Mouse (Mus musculus) ES-E14 (cell line): Measurements from ENCODE around the gene Tufm. TPM values are rescaled to one million over a fixed set of nuclear protein-coding genes. Genes with fewer than 3 reads are reported as not detected.

Experiments used
- DNase-seq: peaks from one replicate; pipeline ENCODE4 v3.0.0-alpha.2; 2013; ENCODE audit warnings: low read depth, low spot score
- H3K27ac ChIP-seq: 2 replicates; pipeline ENCODE4 v1.5.1; 2012; ENCODE audit warnings: low read depth, mild to moderate bottlenecking, low read length, moderate library complexity, mixed read lengths; ENCODE audit not compliant: poor library complexity, insufficient read depth, severe bottlenecking
- H3K36me3 ChIP-seq: 2 replicates; pipeline ENCODE4 v1.6.1; 2012; ENCODE audit warnings: mild to moderate bottlenecking, low read length, moderate library complexity, mixed read lengths; ENCODE audit not compliant: control insufficient read depth, poor library complexity, insufficient read depth, severe bottlenecking
- H3K4me1 ChIP-seq, 2 experiments: fragments of 150-350 bp in 1 of 2; sonication (generic) in 1 of 2; 2 replicates each; pipeline ENCODE4 v1.6.1; 2012; ENCODE audit warnings: low read length in 2 of 2, mild to moderate bottlenecking in 1 of 2, mixed read lengths in 1 of 2; ENCODE audit not compliant: control insufficient read depth in 2 of 2, insufficient read depth in 2 of 2, poor library complexity in 1 of 2
- H3K4me3 ChIP-seq, 2 experiments: fragments of 150-350 bp in 1 of 2; sonication (generic) in 1 of 2; 2 replicates each; pipeline ENCODE4 v1.5.1; 2012; ENCODE audit warnings: low read length in 2 of 2, low read depth in 1 of 2, mild to moderate bottlenecking in 1 of 2, mixed read lengths in 1 of 2; ENCODE audit not compliant: insufficient read depth in 1 of 2, poor library complexity in 1 of 2, severe bottlenecking in 1 of 2
- H3K9ac ChIP-seq: 2 replicates; pipeline ENCODE4 v1.6.1; 2012; ENCODE audit warnings: low read depth, mild to moderate bottlenecking, low read length, mixed read lengths; ENCODE audit not compliant: poor library complexity, insufficient read depth, severe bottlenecking
- H3K9me3 ChIP-seq: fragments of 150-350 bp; sonication (generic); 2 replicates; pipeline ENCODE4 v1.6.1; 2012; ENCODE audit warnings: low read depth, mild to moderate bottlenecking, low read length; ENCODE audit not compliant: control insufficient read depth, insufficient read depth
- CHD2 ChIP-seq: IDR thresholded peaks from 2 replicates; pipeline ENCODE4 v1.6.1; 2014; ENCODE audit warnings: mild to moderate bottlenecking, low read depth, low read length, inconsistent platforms
- HCFC1 ChIP-seq: IDR thresholded peaks from 2 replicates; pipeline ENCODE4 v1.6.1; 2012; ENCODE audit warnings: low read length, inconsistent platforms, borderline replicate concordance; ENCODE audit not compliant: insufficient read depth
- MAFK ChIP-seq: IDR thresholded peaks from 2 replicates; pipeline ENCODE4 v1.6.1; 2014; ENCODE audit warnings: mild to moderate bottlenecking, low read depth, low read length, inconsistent platforms; ENCODE audit not compliant: insufficient read depth
- ZC3H11A ChIP-seq: IDR thresholded peaks from 2 replicates; pipeline ENCODE4 v1.6.1; 2012; ENCODE audit warnings: low read depth, mild to moderate bottlenecking, inconsistent platforms, low read length, borderline replicate concordance
- ZNF384 ChIP-seq: IDR thresholded peaks from 2 replicates; pipeline ENCODE4 v1.6.1; 2012; ENCODE audit warnings: low read depth, low read length, inconsistent platforms
- in situ Hi-C, 2 experiments: fragments of 600-800 bp; cut with MboI; formaldehyde crosslinking; loops; one replicate each; pipeline ENCODE4 v1.15.1; 2025; ENCODE audit warnings: low sequenced_read_pairs in 2 of 2, inconsistent platforms in 1 of 2; ENCODE audit not compliant: unreplicated experiment in 2 of 2
- total RNA-seq: library from RNA; depleted of rRNA; stranded (reverse); fragments of 300-350 nt; gene quantifications from 2 replicates; pipeline ENCODE4 v1.2.3, GENCODE M21; 2012

Gene Tufm
- total RNA-seq, 1 experiment: 133 TPM

DNA sequence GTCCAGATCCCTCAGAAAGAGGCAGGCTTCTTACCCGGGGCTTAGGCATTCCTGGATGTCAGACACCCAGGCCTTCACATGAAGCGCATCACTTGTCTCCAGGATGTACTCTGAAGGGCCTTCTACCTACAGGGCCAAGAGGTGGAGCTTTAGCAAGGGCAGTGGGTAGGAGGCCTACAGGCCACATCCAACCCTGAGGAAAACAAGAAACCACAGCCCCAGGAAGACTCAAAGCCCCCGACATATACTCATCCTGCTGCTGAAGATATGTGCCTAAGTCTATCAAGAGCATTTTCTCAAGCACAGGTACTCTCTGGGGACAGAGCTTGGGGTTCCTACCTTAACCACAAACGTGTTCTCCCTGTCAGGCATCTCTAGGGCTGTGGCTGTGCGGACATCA lies 15.8 kb upstream of the Tufm start:
- TF ChIP-seq CHD2: no peak
- TF ChIP-seq MAFK: no peak
- no peak for TF ChIP-seq ZC3H11A
- no peak for TF ChIP-seq HCFC1
- TF ChIP-seq ZNF384: no peak
- Histone ChIP-seq H3K9me3 (no peaks in the 10 kb centered on the region), H3K4me3 (no peak overlapping the region), H3K27ac (no peak overlapping the region), H3K4me1 (peaks cover 2 to 11% of the 10 kb centered on the region in 2 experiments; a peak in 1 of 4 replicates), H3K9ac (no peak overlapping the region), H3K36me3 (peaks cover 53% of the 10 kb centered on the region)
- DNase-seq: no peak
- in situ Hi-C loops: no loop called here

GRCm38 (mm10) chr7:126471853-126472252 lies 15.3 kb upstream of the Tufm start:
- DNase-seq: no peak
- H3K9ac ChIP-seq: no peak overlapping the region
- in situ Hi-C loops: no loop called here
- no peak overlapping the region for H3K4me3 ChIP-seq
- peaks cover 2 to 11% of the 10 kb centered on the region in 2 experiments; a peak in 1 of 4 replicates for H3K4me1 ChIP-seq
- H3K36me3 ChIP-seq: peaks cover 51% of the 10 kb centered on the region
- no peaks in the 10 kb centered on the region for H3K9me3 ChIP-seq
- H3K27ac ChIP-seq: no peak overlapping the region
- TF ChIP-seq MAFK (no peak), ZC3H11A (no peak), CHD2 (no peak), HCFC1 (no peak), ZNF384 (no peak)

DNA sequence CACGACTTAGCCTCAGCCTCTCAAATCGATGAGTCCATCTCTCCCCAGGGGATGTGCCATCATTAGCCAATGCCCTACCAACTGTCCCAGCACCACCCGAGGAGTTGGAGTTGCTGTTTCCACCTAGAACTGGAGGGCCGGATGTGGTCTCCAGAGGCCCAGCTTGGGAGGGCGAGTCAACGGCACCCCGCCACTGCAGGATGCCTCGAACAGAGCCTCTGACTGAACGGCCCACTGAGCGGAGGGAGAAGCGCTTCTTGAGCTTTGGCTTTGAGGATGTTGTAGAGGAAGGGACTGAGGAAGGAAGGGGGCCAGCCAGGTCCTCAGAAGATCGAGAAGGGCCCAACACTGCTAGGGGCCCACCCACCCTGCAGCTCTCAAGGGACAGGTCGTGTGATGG lies 14.9 kb upstream of the Tufm start:
- no peak for TF ChIP-seq CHD2
- TF ChIP-seq ZNF384: no peak
- TF ChIP-seq ZC3H11A: no peak
- no peak for TF ChIP-seq HCFC1
- TF ChIP-seq MAFK: no peak
- Histone ChIP-seq H3K4me3 (no peak overlapping the region), H3K9me3 (no peaks in the 10 kb centered on the region), H3K27ac (no peak overlapping the region), H3K4me1 (peaks cover 2 to 9% of the 10 kb centered on the region in 2 experiments; a peak in 1 of 4 replicates), H3K9ac (no peak overlapping the region), H3K36me3 (peaks cover 47% of the 10 kb centered on the region)
- no peak for DNase-seq
- in situ Hi-C loops: no loop called here

DNA sequence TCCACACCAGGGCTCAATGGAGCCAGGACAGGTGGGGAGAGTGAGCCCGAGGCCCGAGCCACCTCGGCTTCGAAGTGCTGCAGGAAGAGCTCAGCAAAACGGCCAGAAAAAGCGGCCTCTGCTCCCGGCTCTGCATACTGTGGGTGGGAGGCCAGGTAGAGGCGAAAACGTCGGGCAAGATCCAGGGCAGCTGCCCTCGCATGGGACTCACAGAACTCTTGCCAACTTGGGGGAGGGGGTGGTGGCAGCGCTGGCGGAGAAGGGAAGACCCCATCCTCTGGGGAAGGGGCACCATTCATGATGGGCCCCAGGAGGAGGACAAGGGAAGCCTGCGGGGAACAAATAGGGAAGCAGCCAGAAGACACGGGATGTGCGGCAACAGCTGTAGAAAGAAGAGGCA lies 14.4 kb upstream of the Tufm start:
- no peak overlapping the region for H3K27ac ChIP-seq
- peaks cover 44% of the 10 kb centered on the region for H3K36me3 ChIP-seq
- H3K4me1 ChIP-seq: peaks cover 2 to 6% of the 10 kb centered on the region in 2 experiments; a peak in 1 of 4 replicates
- DNase-seq: no peak
- H3K9ac ChIP-seq: no peak overlapping the region
- no peak overlapping the region for H3K4me3 ChIP-seq
- in situ Hi-C loops: no loop called here
- TF ChIP-seq ZNF384 (no peak), CHD2 (no peak), HCFC1 (no peak), ZC3H11A (no peak)
- H3K9me3 ChIP-seq: no peaks in the 10 kb centered on the region
